Mouse (Mus musculus) cerebellum, adult 11 months (tissue): ENCODE measurements around the gene Pex7.
"Not testable (repeated sequence)": the region's sequence is repeated elsewhere in the genome, so short reads cannot be mapped to it uniquely, and the experiment has no call there.

Source experiments
- DNase-seq: peaks from one replicate; pipeline ENCODE4 v3.0.0; 2022

Pex7 gene

GRCm38 (mm10) chr10:19933511-19934383, 26.3 kb upstream of the Pex7 start:
- DNase-seq: peak; percentile 86

DNA sequence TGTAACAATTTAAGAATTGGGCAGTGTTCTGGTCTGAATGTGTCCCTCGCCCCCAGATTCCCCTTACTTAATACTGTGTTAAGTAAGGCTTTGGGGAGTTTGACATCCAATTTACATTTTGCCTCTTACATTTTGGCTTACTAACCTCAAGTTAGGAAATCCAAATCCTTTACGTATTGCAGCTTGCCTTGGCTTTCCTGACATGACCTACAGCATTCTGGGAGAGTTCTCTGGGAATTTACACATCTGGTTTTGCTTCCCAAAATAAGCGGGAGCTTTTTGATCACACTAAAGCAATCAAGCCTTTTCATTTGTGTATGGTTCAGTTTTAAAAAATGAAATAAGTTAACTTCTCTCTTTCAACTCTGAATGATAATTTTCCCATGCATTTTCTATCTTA, 25.5 kb upstream of the Pex7 start:
- DNase-seq: no peak

GRCm38 (mm10) chr10:19928205-19928604, 20.7 kb upstream of the Pex7 start:
- DNase-seq: no peak

- not testable (repeated sequence) for DNase-seq
Observed at GRCm38 (mm10) chr10:19926391-19926897, 19.0 kb upstream of the Pex7 start.

DNA sequence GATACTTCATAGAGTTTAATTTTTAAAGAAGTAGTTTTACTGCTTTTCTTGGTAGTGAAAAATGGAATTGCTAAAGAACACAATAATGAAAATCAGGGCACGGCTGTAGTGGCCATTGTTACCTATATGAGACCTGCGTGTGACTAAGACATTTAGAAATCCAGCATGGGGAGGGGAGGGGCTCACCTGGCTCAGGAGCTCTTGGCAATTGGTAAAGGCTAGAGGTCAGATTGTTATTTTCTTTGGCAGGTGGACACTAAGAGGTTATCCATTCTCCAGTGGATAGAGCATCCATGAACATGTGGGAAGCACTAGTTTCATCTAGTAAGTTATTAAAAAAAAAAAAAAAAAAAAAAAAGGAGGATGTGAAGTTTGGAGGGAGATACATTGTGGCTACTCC, 16.8 kb upstream of the Pex7 start:
- DNase-seq: no peak

GRCm38 (mm10) chr10:19922410-19922809, 14.9 kb upstream of the Pex7 start:
- DNase-seq: peak; percentile 98

DNA sequence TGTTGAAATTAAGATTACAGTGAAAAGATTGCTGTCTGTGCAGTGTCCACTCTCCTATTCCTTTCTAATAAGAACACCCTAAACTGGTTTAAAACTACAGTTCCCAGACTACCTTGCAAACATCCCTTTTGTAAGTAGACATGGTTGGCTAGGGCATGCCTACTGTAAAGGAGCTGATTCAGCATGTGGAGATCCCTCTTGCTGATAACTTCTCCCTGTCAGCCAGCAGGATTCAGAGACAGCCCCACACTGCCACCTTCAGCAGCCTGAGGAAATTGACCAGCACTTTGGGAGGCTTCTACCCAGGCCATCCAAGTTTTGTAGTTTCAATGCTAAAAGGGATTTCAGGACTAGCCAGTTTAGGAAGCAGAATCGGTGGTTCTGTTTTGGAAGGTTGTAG, 7.8 kb upstream of the Pex7 start:
- peak; percentile 35 for DNase-seq

GRCm38 (mm10) chr10:19913806-19914205, 6.3 kb upstream of the Pex7 start:
- DNase-seq: no peak

GRCm38 (mm10) chr10:19911583-19911982, 4.1 kb upstream of the Pex7 start:
- no peak for DNase-seq

- no peak for DNase-seq
Observed at GRCm38 (mm10) chr10:19910516-19910915, 3.0 kb upstream of the Pex7 start.

- DNase-seq: no peak
Observed at GRCm38 (mm10) chr10:19908076-19908475, 587 bp upstream of the Pex7 start.

DNA sequence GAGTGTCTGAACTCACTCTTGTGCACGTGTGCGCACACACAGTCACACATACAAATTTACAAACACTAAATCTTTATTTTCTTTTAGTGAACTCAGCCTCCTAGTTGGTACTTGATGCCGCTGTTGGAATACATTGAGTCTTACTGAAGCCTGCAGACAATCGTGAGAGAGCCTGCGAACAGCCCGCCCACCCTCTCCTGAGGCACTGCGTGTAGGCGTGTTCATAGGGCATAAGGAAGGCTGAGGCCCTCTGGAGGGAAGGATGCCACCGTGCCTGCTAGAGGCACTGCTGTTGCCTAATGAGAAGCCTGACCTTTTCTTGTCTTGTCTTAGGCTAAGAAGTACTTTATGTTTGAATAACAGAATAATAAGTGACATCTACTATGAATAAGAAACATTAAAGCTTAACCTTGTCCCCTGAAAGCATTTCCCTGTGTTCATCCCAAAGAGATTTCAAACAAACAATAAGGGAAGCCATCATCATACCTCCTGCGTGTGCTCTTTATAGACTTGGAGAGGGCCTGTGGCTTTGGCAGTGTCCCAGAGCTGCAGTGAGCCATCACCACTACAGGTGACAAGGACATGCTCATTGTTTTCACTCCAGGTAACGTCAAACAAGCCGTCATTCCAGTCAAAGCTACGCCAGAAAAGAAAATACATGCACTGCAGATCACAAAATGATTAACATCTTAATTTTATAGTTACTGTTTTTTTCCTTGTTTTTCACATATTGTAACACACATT, 3.2 kb downstream of the Pex7 start:
- no peak for DNase-seq

GRCm38 (mm10) chr10:19901992-19902391, 5.5 kb downstream of the Pex7 start:
- DNase-seq: no peak

DNA sequence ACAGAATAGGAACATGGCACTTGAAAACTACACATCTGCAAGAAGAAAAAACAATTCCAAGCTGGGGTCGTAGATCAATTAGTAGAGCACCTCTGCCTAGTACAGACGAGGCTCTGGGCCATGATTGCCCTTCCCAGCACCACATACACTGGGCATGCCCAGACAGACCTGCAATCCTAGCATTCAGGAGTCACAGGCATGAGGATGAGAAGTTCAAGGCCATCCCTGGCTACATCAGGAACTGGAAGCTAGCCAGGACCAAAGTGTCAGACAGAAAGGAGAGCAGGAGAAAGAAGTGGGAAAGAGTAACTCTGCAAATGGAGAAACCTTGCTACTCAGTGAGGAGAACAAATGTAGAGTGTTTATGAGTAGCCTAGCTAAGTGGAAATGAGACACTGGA, 7.3 kb downstream of the Pex7 start:
- DNase-seq: no peak

- DNase-seq: no peak
Observed at GRCm38 (mm10) chr10:19893976-19894375, 13.5 kb downstream of the Pex7 start.

DNA sequence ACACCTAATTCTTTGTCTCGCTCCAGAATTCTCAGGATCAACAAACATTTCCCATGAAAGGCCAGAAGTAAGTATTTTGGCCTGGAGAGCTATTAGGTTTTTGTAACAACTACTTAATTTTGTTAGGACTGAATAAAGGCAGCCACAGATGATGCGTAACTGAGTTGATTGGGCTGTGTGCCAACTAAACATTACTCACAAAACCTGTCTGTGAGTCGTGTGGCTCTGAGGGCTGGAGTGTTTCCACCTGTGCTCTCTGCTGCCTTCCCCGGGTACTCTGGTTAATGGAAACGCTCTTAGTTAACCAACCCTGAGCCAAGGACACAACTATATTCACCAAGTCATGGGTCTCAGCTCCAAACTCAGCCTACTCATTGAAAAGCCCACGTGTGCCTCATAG, 14.3 kb downstream of the Pex7 start:
- DNase-seq: no peak

- no peak for DNase-seq
Observed at GRCm38 (mm10) chr10:19891686-19892085, 15.8 kb downstream of the Pex7 start.

- no peak for DNase-seq
Observed at GRCm38 (mm10) chr10:19889908-19890307, 17.6 kb downstream of the Pex7 start.

GRCm38 (mm10) chr10:19886249-19886648, 21.2 kb downstream of the Pex7 start:
- DNase-seq: no peak

- no peak for DNase-seq
Observed at GRCm38 (mm10) chr10:19884409-19884808, 23.1 kb downstream of the Pex7 start.

DNA sequence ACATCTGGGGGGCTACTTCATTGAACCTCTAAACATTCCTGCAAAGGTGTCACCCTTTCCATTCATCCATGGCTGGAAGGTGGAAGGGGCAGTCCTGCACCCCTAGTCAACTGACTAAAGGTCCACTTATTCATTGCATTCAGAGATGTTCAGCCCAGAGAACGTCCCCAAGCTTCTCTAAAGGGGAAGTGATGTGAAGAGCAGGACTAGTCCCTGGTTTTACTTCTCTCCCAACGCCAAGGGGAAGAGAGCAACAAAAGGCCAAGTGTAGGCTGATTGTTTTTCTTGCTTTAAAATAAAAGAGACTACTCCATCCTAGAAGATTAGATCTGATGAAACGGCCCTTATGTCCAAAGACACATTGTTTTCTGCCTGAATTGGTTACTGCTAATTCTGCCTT, 27.1 kb downstream of the Pex7 start:
- no peak for DNase-seq

- DNase-seq: no peak
Observed at GRCm38 (mm10) chr10:19879161-19879560, 28.3 kb downstream of the Pex7 start.

DNA sequence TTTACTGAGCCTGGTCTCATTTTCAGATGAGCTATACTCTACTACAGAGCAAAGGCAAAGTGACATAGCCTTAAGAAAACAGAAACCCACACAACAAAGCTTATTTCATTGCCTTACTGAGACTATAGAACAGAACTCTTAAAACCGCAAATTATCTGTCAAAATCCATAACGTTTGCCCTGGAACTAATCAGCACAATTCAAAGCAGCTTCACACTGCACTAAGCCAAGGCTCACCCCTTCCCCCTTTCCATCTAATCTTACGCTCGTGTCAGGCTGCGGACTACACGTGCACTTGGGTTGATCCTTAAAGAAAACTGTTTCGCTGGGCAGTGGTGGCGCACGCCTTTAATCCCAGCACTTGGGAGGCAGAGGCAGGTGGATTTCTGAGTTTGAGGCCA, 29.8 kb downstream of the Pex7 start:
- DNase-seq: no peak

DNA sequence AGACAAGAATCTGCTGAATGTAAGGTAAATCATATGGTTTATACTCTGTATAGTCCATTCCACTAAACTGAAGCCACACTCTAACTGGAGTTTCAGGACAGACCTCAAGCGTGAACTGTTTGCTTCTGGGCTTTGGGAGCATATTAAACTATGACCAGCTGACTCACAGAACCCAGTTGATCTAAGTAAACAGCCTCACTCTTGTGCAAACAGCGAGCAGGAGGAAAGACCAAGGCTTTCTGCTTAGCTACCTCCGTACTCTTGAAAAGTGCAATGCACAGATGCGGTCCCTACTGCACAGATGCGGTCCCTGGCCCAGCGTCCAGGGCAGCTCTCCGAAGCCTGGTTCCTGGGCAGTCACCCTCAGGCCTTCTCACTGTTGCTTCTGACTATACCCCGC, 30.2 kb downstream of the Pex7 start:
- no peak for DNase-seq
